Mouse (Mus musculus): ENCODE data around the gene Slc26a1.

- TF ChIP-seq EP300 (optimal IDR thresholded peaks at IDR 0.05) = no peak
- no peak for TF ChIP-seq CTCF (IDR thresholded peaks at IDR 0.05; ENCODE audit: low read depth)
Observed at GRCm38 (mm10) chr5:108651136-108651720, 24.1 kb downstream of the Slc26a1 start.

Data from stomach, postnatal 0 days (tissue).